Mouse (Mus musculus): ENCODE measurements around the gene Large2. TPM values are rescaled to one million over a fixed set of nuclear protein-coding genes. Genes with fewer than 3 reads are reported as not detected.

The Large2 gene
- polyA plus RNA-seq, 1 experiment from 2014 or later, result 12.3 TPM

DNA sequence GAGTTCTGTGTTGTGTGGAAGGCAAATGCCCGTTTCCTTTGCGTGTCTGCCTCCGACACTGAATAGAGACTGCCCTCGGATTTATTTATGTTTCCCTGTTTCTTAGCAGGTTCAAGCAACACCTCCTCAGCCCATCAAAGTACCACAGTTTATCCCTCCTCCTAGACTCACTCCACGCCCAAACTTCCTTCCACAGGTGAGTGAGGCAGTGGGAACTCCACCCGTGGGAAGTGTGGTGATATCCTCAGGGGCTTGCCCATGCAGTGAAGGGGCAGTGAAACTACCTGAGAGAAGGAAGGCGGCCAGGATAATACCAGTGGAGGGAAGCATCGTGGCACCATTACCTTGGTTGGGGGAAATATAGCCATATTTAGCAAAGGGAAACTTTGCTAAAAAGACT, 46.5 kb downstream of the Large2 start:
- Histone ChIP-seq H3K36me3 (ENCODE audit: control insufficient read depth, insufficient read depth, low read length) (peaks cover 6% of the 10 kb centered on the region; the same call in 1 of the 2 replicates), H3K9ac (ENCODE audit: low read depth, low read length) (no peak overlapping the region), H3K27me3 (replicated peaks; ENCODE audit: control insufficient read depth, insufficient read depth, low read length) (no peaks in the 10 kb centered on the region), H3K4me1 (ENCODE audit: control insufficient read depth, insufficient read depth, low read length) (no peaks in the 10 kb centered on the region), H3K4me3 (ENCODE audit: low read length) (no peak overlapping the region), H3K4me2 (ENCODE audit: low read depth, low read length) (no peak overlapping the region), H3K27ac (ENCODE audit: low read length) (no peak overlapping the region), H3K9me3 (ENCODE audit: control insufficient read depth, low read length) (no peaks in the 10 kb centered on the region)
- no peak for ATAC-seq
- 91% methylated on average over 8 of the region's 8 CpGs for WGBS

GRCm38 (mm10) chr2:92327601-92328000, 47.1 kb downstream of the Large2 start:
- Histone ChIP-seq H3K9me3 (ENCODE audit: control insufficient read depth, low read length) (no peaks in the 10 kb centered on the region), H3K9ac (ENCODE audit: low read depth, low read length) (no peak overlapping the region), H3K36me3 (ENCODE audit: control insufficient read depth, insufficient read depth, low read length) (peaks cover 6% of the 10 kb centered on the region; the same call in 1 of the 2 replicates), H3K4me3 (ENCODE audit: low read length) (no peak overlapping the region), H3K4me2 (ENCODE audit: low read depth, low read length) (no peak overlapping the region), H3K27me3 (replicated peaks; ENCODE audit: control insufficient read depth, insufficient read depth, low read length) (no peaks in the 10 kb centered on the region), H3K27ac (ENCODE audit: low read length) (no peak overlapping the region), H3K4me1 (ENCODE audit: control insufficient read depth, insufficient read depth, low read length) (no peaks in the 10 kb centered on the region)
- no peak for ATAC-seq
- 93% methylated on average over 4 of the region's 4 CpGs for WGBS

DNA sequence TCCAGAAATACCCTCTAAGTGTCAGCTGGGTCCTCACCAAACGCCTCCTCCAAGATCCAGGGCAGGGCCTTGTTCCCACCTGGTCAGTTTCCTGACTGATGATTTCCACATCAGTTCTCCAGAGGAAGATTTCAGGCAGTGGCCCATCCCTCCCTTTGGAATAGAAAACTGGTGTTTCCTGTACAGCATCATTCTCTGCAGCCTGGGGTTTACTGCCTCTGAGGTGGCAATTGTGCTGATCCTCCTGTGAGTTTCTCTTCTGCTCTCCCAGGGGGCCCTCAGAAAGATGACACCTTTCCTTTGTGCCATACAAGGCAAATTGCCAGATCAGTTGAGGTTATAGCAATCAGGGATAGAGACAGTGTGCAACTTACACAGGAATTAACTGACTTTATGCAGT, 48.4 kb downstream of the Large2 start:
- no peak for ATAC-seq
- 73% methylated on average over 1 of the region's 1 CpGs for WGBS

GRCm38 (mm10) chr2:92325676-92326075, 49.0 kb downstream of the Large2 start:
- Histone ChIP-seq H3K4me2 (ENCODE audit: low read depth, low read length) (no peak overlapping the region), H3K27ac (ENCODE audit: low read length) (no peak overlapping the region), H3K4me3 (ENCODE audit: low read length) (no peak overlapping the region), H3K27me3 (replicated peaks; ENCODE audit: control insufficient read depth, insufficient read depth, low read length) (no peaks in the 10 kb centered on the region), H3K36me3 (ENCODE audit: control insufficient read depth, insufficient read depth, low read length) (peaks cover 8% of the 10 kb centered on the region; the same call in 1 of the 2 replicates), H3K9ac (ENCODE audit: low read depth, low read length) (no peak overlapping the region), H3K9me3 (ENCODE audit: control insufficient read depth, low read length) (no peaks in the 10 kb centered on the region; the same call in 1 of the 2 replicates), H3K4me1 (ENCODE audit: control insufficient read depth, insufficient read depth, low read length) (no peaks in the 10 kb centered on the region)
- WGBS, result 88% methylated on average over 7 of the region's 7 CpGs
- no peak for ATAC-seq

More for the DNA sequence above, 48.4 kb downstream of the Large2 start:
- H3K4me3 ChIP-seq (ENCODE audit: low read length), result no peak overlapping the region
- no peak overlapping the region for H3K9ac ChIP-seq (ENCODE audit: low read depth, low read length)
- H3K4me1 ChIP-seq (ENCODE audit: control insufficient read depth, insufficient read depth, low read length), result no peaks in the 10 kb centered on the region
- H3K4me2 ChIP-seq (ENCODE audit: low read depth, low read length), result no peak overlapping the region
- no peak overlapping the region for H3K27ac ChIP-seq (ENCODE audit: low read length)
- no peaks in the 10 kb centered on the region for H3K27me3 ChIP-seq (replicated peaks; ENCODE audit: control insufficient read depth, insufficient read depth, low read length)
- peaks cover 8% of the 10 kb centered on the region; the same call in 1 of the 2 replicates for H3K36me3 ChIP-seq (ENCODE audit: control insufficient read depth, insufficient read depth, low read length)
- H3K9me3 ChIP-seq (ENCODE audit: control insufficient read depth, low read length), result no peaks in the 10 kb centered on the region; the same call in 1 of the 2 replicates

- Histone ChIP-seq H3K4me1 (ENCODE audit: control insufficient read depth, insufficient read depth, low read length) (no peaks in the 10 kb centered on the region), H3K27me3 (replicated peaks; ENCODE audit: control insufficient read depth, insufficient read depth, low read length) (no peaks in the 10 kb centered on the region), H3K9ac (ENCODE audit: low read depth, low read length) (no peak overlapping the region), H3K27ac (ENCODE audit: low read length) (no peak overlapping the region), H3K4me3 (ENCODE audit: low read length) (no peak overlapping the region), H3K36me3 (ENCODE audit: control insufficient read depth, insufficient read depth, low read length) (peaks cover 2% of the 10 kb centered on the region; the same call in 1 of the 2 replicates), H3K4me2 (ENCODE audit: low read depth, low read length) (no peak overlapping the region), H3K9me3 (ENCODE audit: control insufficient read depth, low read length) (no peaks in the 10 kb centered on the region; the same call in 1 of the 2 replicates)
- WGBS, result 87% methylated on average over 2 of the region's 2 CpGs
- ATAC-seq, result no peak
These were observed 52.0 kb downstream of the Large2 start for GRCm38 (mm10) chr2:92322669-92323068.

DNA sequence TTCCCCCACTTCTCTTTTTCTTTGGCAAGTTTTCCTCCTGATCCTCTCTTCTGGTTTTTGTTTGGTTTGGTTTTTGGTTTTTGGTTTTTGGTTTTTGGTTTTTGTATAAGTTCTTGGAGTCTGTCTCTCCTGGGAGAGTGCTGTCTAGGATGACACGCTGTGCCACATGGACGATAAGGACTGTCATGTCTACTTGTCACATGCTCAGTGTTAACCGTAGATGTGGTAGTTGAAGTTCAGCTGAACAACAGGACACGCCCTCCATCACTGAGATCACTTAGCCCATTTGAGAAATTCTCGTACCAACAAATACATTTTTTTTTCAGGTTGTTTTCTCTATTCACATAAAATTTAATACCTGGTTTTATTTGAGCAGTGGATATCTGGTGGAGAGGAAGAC, 57.4 kb downstream of the Large2 start:
- H3K4me3 ChIP-seq (ENCODE audit: low read length), result no peak overlapping the region
- no peak overlapping the region for H3K9ac ChIP-seq (ENCODE audit: low read depth, low read length)
- 0 out of 2 replicates have a peak, but pooled peaks cover 2% of the 10 kb centered on the region for H3K36me3 ChIP-seq (ENCODE audit: control insufficient read depth, insufficient read depth, low read length)
- H3K27me3 ChIP-seq (replicated peaks; ENCODE audit: control insufficient read depth, insufficient read depth, low read length), result no peaks in the 10 kb centered on the region
- H3K4me2 ChIP-seq (ENCODE audit: low read depth, low read length), result no peak overlapping the region
- no peaks in the 10 kb centered on the region for H3K4me1 ChIP-seq (ENCODE audit: control insufficient read depth, insufficient read depth, low read length)
- no peak overlapping the region for H3K27ac ChIP-seq (ENCODE audit: low read length)
- no peaks in the 10 kb centered on the region for H3K9me3 ChIP-seq (ENCODE audit: control insufficient read depth, low read length)
- no peak for ATAC-seq
- 86% methylated on average over 5 of the region's 5 CpGs for WGBS

GRCm38 (mm10) chr2:92316652-92317051, 58.0 kb downstream of the Large2 start:
- no peak for ATAC-seq

More at GRCm38 (mm10) chr2:92316652-92317051, 58.0 kb downstream of the Large2 start:
- Histone ChIP-seq H3K27ac (ENCODE audit: low read length) (no peak overlapping the region), H3K27me3 (replicated peaks; ENCODE audit: control insufficient read depth, insufficient read depth, low read length) (no peaks in the 10 kb centered on the region), H3K4me3 (ENCODE audit: low read length) (no peak overlapping the region), H3K4me2 (ENCODE audit: low read depth, low read length) (no peak overlapping the region), H3K4me1 (ENCODE audit: control insufficient read depth, insufficient read depth, low read length) (no peaks in the 10 kb centered on the region), H3K9me3 (ENCODE audit: control insufficient read depth, low read length) (no peaks in the 10 kb centered on the region), H3K9ac (ENCODE audit: low read depth, low read length) (no peak overlapping the region), H3K36me3 (ENCODE audit: control insufficient read depth, insufficient read depth, low read length) (0 out of 2 replicates have a peak, but pooled peaks cover under 1% of the 10 kb centered on the region)
- 80% methylated on average over 3 of the region's 3 CpGs for WGBS

Small RNA genes lying within 50 kb of the gene (microRNA-seq; reads per million reads assigned to microRNA genes)
- not detected for gene Mir7000

Other genes starting within 250 kb of the Large2 start
- 66.2 and 70.8 TPM in 2 replicates for gene Pex16, start 193 bp downstream of the Large2 start, polyA plus RNA-seq (2015; fragmentation: Nextera tagmentation; extraction: Ambion mirVana)
- gene 1700029I15Rik, start 7.7 kb upstream of the Large2 start, polyA plus RNA-seq (2015; fragmentation: Nextera tagmentation; extraction: Ambion mirVana), result 5.0 and 5.6 TPM in 2 replicates
- gene Mapk8ip1, start 26.4 kb upstream of the Large2 start, polyA plus RNA-seq (2015; fragmentation: Nextera tagmentation; extraction: Ambion mirVana), result 10.6 and 11.2 TPM in 2 replicates
- 14.5 and 15.3 TPM in 2 replicates for gene Cry2, start 59.2 kb upstream of the Large2 start, polyA plus RNA-seq (2015; fragmentation: Nextera tagmentation; extraction: Ambion mirVana)
- gene Slc35c1, start 85.7 kb upstream of the Large2 start, polyA plus RNA-seq (2015; fragmentation: Nextera tagmentation; extraction: Ambion mirVana), result 57.6 and 62.3 TPM in 2 replicates
- 4.2 TPM in 2 replicates for gene Chst1, start 224.8 kb upstream of the Large2 start, polyA plus RNA-seq (2015; fragmentation: Nextera tagmentation; extraction: Ambion mirVana)